Mouse (Mus musculus) MEL (cell line): ENCODE data around the gene Mymk. TPM values are rescaled to one million over a fixed set of nuclear protein-coding genes. Genes with fewer than 3 reads are reported as not detected.
A peak's percentile ranks its signal among the peaks of the same experiment; 100 is the strongest.

Source experiments
- DNase-seq: peaks from one replicate; pipeline ENCODE4 v3.0.0; 2011; ENCODE audit warnings: low read depth, low spot score
- H3K27ac ChIP-seq: 2 replicates; pipeline ENCODE4 v1.5.1; 2012; ENCODE audit warnings: low read depth, mild to moderate bottlenecking, control low read depth, low read length, moderate library complexity; ENCODE audit not compliant: control insufficient read depth
- H3K27me3 ChIP-seq, 2 experiments: fragments of 150-350 bp in 1 of 2; sonication (generic) in 1 of 2; 2 replicates each; pipeline ENCODE4 v1.6.1; 2012; ENCODE audit warnings: low read length in 2 of 2, mild to moderate bottlenecking in 2 of 2, improper control_type of control experiment in 1 of 2, moderate library complexity in 1 of 2; ENCODE audit not compliant: insufficient read depth in 2 of 2, control insufficient read depth in 1 of 2
- H3K36me3 ChIP-seq, 2 experiments: 2 replicates each; pipeline ENCODE4 v1.6.1; 2012 to 2014; ENCODE audit warnings: low read length in 2 of 2, improper control_type of control experiment in 1 of 2, inconsistent platforms in 1 of 2, mild to moderate bottlenecking in 1 of 2; ENCODE audit not compliant: insufficient read depth in 2 of 2, control insufficient read depth in 1 of 2
- H3K4me1 ChIP-seq, 2 experiments: fragments of 150-350 bp in 1 of 2; sonication (generic) in 1 of 2; 2 replicates each; pipeline ENCODE4 v1.6.1; 2012; ENCODE audit warnings: low read length in 2 of 2, improper control_type of control experiment in 1 of 2, mild to moderate bottlenecking in 1 of 2; ENCODE audit not compliant: insufficient read depth in 2 of 2, control insufficient read depth in 1 of 2
- H3K4me3 ChIP-seq, 2 experiments: fragments of 150-350 bp in 1 of 2; sonication (generic) in 1 of 2; 2 replicates each; pipeline ENCODE4 v1.5.1; 2012; ENCODE audit warnings: low read depth in 2 of 2, low read length in 2 of 2, mild to moderate bottlenecking in 2 of 2, moderate library complexity in 2 of 2, control low read depth in 1 of 2, improper control_type of control experiment in 1 of 2; ENCODE audit not compliant: control insufficient read depth in 1 of 2, insufficient read depth in 1 of 2
- H3K79me2 ChIP-seq: 2 replicates; pipeline ENCODE4 v1.6.1; 2012; ENCODE audit warnings: mild to moderate bottlenecking, low read length, moderate library complexity; ENCODE audit not compliant: control insufficient read depth, poor library complexity, insufficient read depth
- H3K9ac ChIP-seq: 2 replicates; pipeline ENCODE4 v1.6.1; 2012; ENCODE audit warnings: low read depth, mild to moderate bottlenecking, control low read depth, low read length, moderate library complexity; ENCODE audit not compliant: control insufficient read depth, poor library complexity, severe bottlenecking
- H3K9me3 ChIP-seq: fragments of 150-350 bp; sonication (generic); replicated peaks from 2 replicates; pipeline ENCODE4 v1.6.1; 2012; ENCODE audit warnings: mild to moderate bottlenecking, low read length, improper control_type of control experiment, moderate library complexity; ENCODE audit not compliant: insufficient read depth
- BHLHE40 ChIP-seq: IDR thresholded peaks from 2 replicates; pipeline ENCODE4 v1.6.1; 2012; ENCODE audit warnings: low read depth, mild to moderate bottlenecking, inconsistent platforms, low read length, improper control_type of control experiment, borderline replicate concordance
- CHD1 ChIP-seq: IDR thresholded peaks from 2 replicates; pipeline ENCODE4 v1.6.1; 2012; ENCODE audit warnings: low read depth, mild to moderate bottlenecking, inconsistent platforms, low read length, improper control_type of control experiment
- CHD2 ChIP-seq: IDR thresholded peaks from 2 replicates; pipeline ENCODE4 v1.6.1; 2011; ENCODE audit warnings: low read length, improper control_type of control experiment
- CTCF ChIP-seq, 3 experiments: IDR thresholded peaks in 2 of 3; conservative IDR thresholded peaks in 1 of 3; 2 replicates each; pipeline ENCODE4 v1.5.1; 2011 to 2012; ENCODE audit warnings: low read length in 3 of 3, low read depth in 2 of 3, mild to moderate bottlenecking in 2 of 3, improper control_type of control experiment in 1 of 3, inconsistent platforms in 1 of 3, mixed read lengths in 1 of 3, moderate library complexity in 1 of 3; ENCODE audit not compliant: control insufficient read depth in 1 of 3, insufficient read depth in 1 of 3, poor library complexity in 1 of 3, severe bottlenecking in 1 of 3
- ELF1 ChIP-seq: IDR thresholded peaks from 2 replicates; pipeline ENCODE4 v1.6.1; 2014; ENCODE audit warnings: low read depth, mild to moderate bottlenecking, inconsistent platforms, low read length, improper control_type of control experiment, moderate library complexity
- EP300 ChIP-seq, 2 experiments: IDR thresholded peaks; 2 replicates each; pipeline ENCODE4 v1.6.1; 2011; ENCODE audit warnings: improper control_type of control experiment in 2 of 2, low read length in 2 of 2, low read depth in 1 of 2, mild to moderate bottlenecking in 1 of 2
- ETS1 ChIP-seq: IDR thresholded peaks from 2 replicates; pipeline ENCODE4 v1.6.1; 2012; ENCODE audit warnings: low read depth, mild to moderate bottlenecking, inconsistent platforms, low read length, improper control_type of control experiment, moderate library complexity
- GABPA ChIP-seq: IDR thresholded peaks from 2 replicates; pipeline ENCODE4 v1.6.1; 2012; ENCODE audit warnings: low read depth, mild to moderate bottlenecking, inconsistent platforms, low read length, improper control_type of control experiment, moderate library complexity
- GATA1 ChIP-seq: IDR thresholded peaks from 2 replicates; pipeline ENCODE4 v1.6.1; 2011; ENCODE audit warnings: low read depth, low read length, improper control_type of control experiment
- KAT2A ChIP-seq: conservative IDR thresholded peaks from 2 replicates; pipeline ENCODE4 v1.6.1; 2012; ENCODE audit warnings: low read depth, low read length, improper control_type of control experiment, inconsistent platforms
- MAFK ChIP-seq: IDR thresholded peaks from 2 replicates; pipeline ENCODE4 v1.6.1; 2011; ENCODE audit warnings: low read depth, mild to moderate bottlenecking, low read length, improper control_type of control experiment, borderline replicate concordance
- MAX ChIP-seq: IDR thresholded peaks from 2 replicates; pipeline ENCODE4 v1.6.1; 2011; ENCODE audit warnings: low read length, improper control_type of control experiment
- MAZ ChIP-seq: IDR thresholded peaks from 2 replicates; pipeline ENCODE4 v1.6.1; 2012; ENCODE audit warnings: low read depth, mild to moderate bottlenecking, inconsistent platforms, low read length, improper control_type of control experiment
- MEF2A ChIP-seq: IDR thresholded peaks from 2 replicates; pipeline ENCODE4 v1.6.1; 2014; ENCODE audit warnings: low read depth, mild to moderate bottlenecking, inconsistent platforms, low read length, improper control_type of control experiment; ENCODE audit not compliant: poor library complexity, insufficient replicate concordance, severe bottlenecking; ENCODE audit errors: extremely low read depth
- MXI1 ChIP-seq: IDR thresholded peaks from 2 replicates; pipeline ENCODE4 v1.6.1; 2011; ENCODE audit warnings: mild to moderate bottlenecking, low read depth, low read length, improper control_type of control experiment
- MYB ChIP-seq: IDR thresholded peaks from 2 replicates; pipeline ENCODE4 v1.6.1; 2011; ENCODE audit warnings: mild to moderate bottlenecking, low read depth, low read length, improper control_type of control experiment
- MYC ChIP-seq: IDR thresholded peaks from 2 replicates; pipeline ENCODE4 v1.6.1; 2011; ENCODE audit warnings: low read depth, mild to moderate bottlenecking, low read length, improper control_type of control experiment, moderate library complexity
- NELFE ChIP-seq: IDR thresholded peaks from 2 replicates; pipeline ENCODE4 v1.6.1; 2011; ENCODE audit warnings: low read depth, low read length, improper control_type of control experiment
- NRF1 ChIP-seq: IDR thresholded peaks from 2 replicates; pipeline ENCODE4 v1.6.1; 2014; ENCODE audit warnings: low read depth, mild to moderate bottlenecking, inconsistent platforms, low read length, improper control_type of control experiment, moderate library complexity; ENCODE audit not compliant: poor library complexity, insufficient read depth, severe bottlenecking
- RAD21 ChIP-seq: IDR thresholded peaks from 2 replicates; pipeline ENCODE4 v1.6.1; 2011; ENCODE audit warnings: mild to moderate bottlenecking, low read depth, low read length, improper control_type of control experiment
- SMC3 ChIP-seq: IDR thresholded peaks from 2 replicates; pipeline ENCODE4 v1.6.1; 2011; ENCODE audit warnings: low read depth, low read length, improper control_type of control experiment
- UBTF ChIP-seq: IDR thresholded peaks from 2 replicates; pipeline ENCODE4 v1.6.1; 2012; ENCODE audit warnings: low read depth, mild to moderate bottlenecking, inconsistent platforms, low read length, improper control_type of control experiment, moderate library complexity, borderline replicate concordance; ENCODE audit not compliant: insufficient read depth
- USF1 ChIP-seq: IDR thresholded peaks from 2 replicates; pipeline ENCODE4 v1.6.1; 2014; ENCODE audit warnings: low read depth, mild to moderate bottlenecking, inconsistent platforms, low read length, improper control_type of control experiment, moderate library complexity
- ZC3H11A ChIP-seq: IDR thresholded peaks from 2 replicates; pipeline ENCODE4 v1.6.1; 2012; ENCODE audit warnings: low read depth, mild to moderate bottlenecking, inconsistent platforms, low read length, improper control_type of control experiment
- ZKSCAN1 ChIP-seq: IDR thresholded peaks from 2 replicates; pipeline ENCODE4 v1.6.1; 2012; ENCODE audit warnings: low read depth, mild to moderate bottlenecking, inconsistent platforms, low read length, improper control_type of control experiment, moderate library complexity
- ZNF384 ChIP-seq: IDR thresholded peaks from 2 replicates; pipeline ENCODE4 v1.6.1; 2012; ENCODE audit warnings: low read depth, mild to moderate bottlenecking, inconsistent platforms, low read length, improper control_type of control experiment
- polyA plus RNA-seq, 2 experiments: library from polyadenylated mRNA; stranded (reverse) in 1 of 2; unstranded in 1 of 2; fragments of >175 nt in 1 of 2; fragments of >200 nt in 1 of 2; gene quantifications; 2 replicates each; pipeline versions ENCODE4 v1.2.1 to v1.2.4; 2012; ENCODE audit warnings: low replicate concordance in 2 of 2, low read depth in 1 of 2; ENCODE audit not compliant: insufficient read length in 2 of 2, insufficient read depth in 1 of 2, missing spikeins in 1 of 2
- total RNA-seq: library from RNA; depleted of rRNA; stranded (reverse); fragments of 300-350 nt; gene quantifications from 2 replicates; pipeline ENCODE4 v1.2.3, GENCODE M21; 2012

Gene Mymk
- total and polyA plus RNA-seq, 3 experiments = not detected

- DNase-seq = no peak
- Histone ChIP-seq H3K4me1 (peaks cover 0 to 4% of the 10 kb centered on the region in 2 experiments; a peak in 1 of 4 replicates), H3K4me3 (no peak overlapping the region), H3K9me3 (no peaks in the 10 kb centered on the region), H3K9ac (no peak overlapping the region), H3K27ac (no peak overlapping the region), H3K79me2 (no peaks in the 10 kb centered on the region), H3K27me3 (peaks cover 0 to 1% of the 10 kb centered on the region in 2 experiments; a peak in 2 of 4 replicates), H3K36me3 (peaks cover 0 to 2% of the 10 kb centered on the region in 2 experiments; a peak in 1 of 4 replicates)
- no peak for TF ChIP-seq NRF1
- TF ChIP-seq MAX = no peak
- TF ChIP-seq MYB = no peak
- TF ChIP-seq SMC3 = no peak
- TF ChIP-seq CHD2 = no peak
- TF ChIP-seq CHD1 = no peak
- no peak for TF ChIP-seq ZNF384
- TF ChIP-seq NELFE = no peak
- no peak for TF ChIP-seq MYC
- TF ChIP-seq MAZ = no peak
These were observed 31.6 kb upstream of the Mymk start for GRCm38 (mm10) chr2:27103554-27103953.

GRCm38 (mm10) chr2:27097776-27098175 is 25.8 kb upstream of the Mymk start:
- peak; percentile 11 for DNase-seq
- no peak overlapping the region for H3K27ac ChIP-seq
- H3K9ac ChIP-seq = no peak overlapping the region
- H3K4me1 ChIP-seq = no peaks in the 10 kb centered on the region
- H3K27me3 ChIP-seq = no peaks in the 10 kb centered on the region; a peak in 1 of 4 replicates
- TF ChIP-seq CHD1 (no peak), UBTF (no peak), EP300 (IDR thresholded peaks at IDR 0.05; ENCODE audit: low read depth in 1 of 2, low read length in 2 of 2) (no peak), ZC3H11A (no peak), USF1 (no peak)
- H3K9me3 ChIP-seq = no peaks in the 10 kb centered on the region
- H3K36me3 ChIP-seq = no peaks in the 10 kb centered on the region
- no peak overlapping the region for H3K4me3 ChIP-seq
- H3K79me2 ChIP-seq = no peaks in the 10 kb centered on the region

GRCm38 (mm10) chr2:27097241-27097656 is 25.3 kb upstream of the Mymk start:
- TF ChIP-seq MAFK = no peak
- no peak for TF ChIP-seq ZKSCAN1
- TF ChIP-seq BHLHE40 = no peak
- TF ChIP-seq NRF1 = no peak
- TF ChIP-seq MXI1 = no peak
- TF ChIP-seq RAD21 = no peak
- TF ChIP-seq CTCF (IDR thresholded peaks at IDR 0.05 in 2 of 3, conservative IDR thresholded peaks at IDR 0.05 in 1 of 3; ENCODE audit: control insufficient read depth in 1 of 3, insufficient read depth in 1 of 3, low read depth in 2 of 3, low read length in 3 of 3, poor library complexity in 1 of 3, severe bottlenecking in 1 of 3) = no peak
- no peak for TF ChIP-seq ETS1
- no peak for TF ChIP-seq CHD1
- no peak for TF ChIP-seq GATA1
- no peak for TF ChIP-seq GABPA
- TF ChIP-seq ELF1 = no peak
- TF ChIP-seq KAT2A = no peak
- TF ChIP-seq MEF2A = no peak
- H3K9ac ChIP-seq = no peak overlapping the region
- no peaks in the 10 kb centered on the region; a peak in 1 of 4 replicates for H3K27me3 ChIP-seq
- no peaks in the 10 kb centered on the region for H3K36me3 ChIP-seq
- no peak overlapping the region for H3K4me3 ChIP-seq
- H3K9me3 ChIP-seq = no peaks in the 10 kb centered on the region
- no peak overlapping the region for H3K27ac ChIP-seq
- no peaks in the 10 kb centered on the region for H3K4me1 ChIP-seq
- no peaks in the 10 kb centered on the region for H3K79me2 ChIP-seq
- DNase-seq = no peak
